Mouse (Mus musculus): ENCODE measurements at regions not wholly inside any gene's neighbourhood (a gene's known extent, or its start where the extent isn't known, plus 50 kb on each side); places are given as distances from the start of the nearest gene placed in this dataset.

DNA sequence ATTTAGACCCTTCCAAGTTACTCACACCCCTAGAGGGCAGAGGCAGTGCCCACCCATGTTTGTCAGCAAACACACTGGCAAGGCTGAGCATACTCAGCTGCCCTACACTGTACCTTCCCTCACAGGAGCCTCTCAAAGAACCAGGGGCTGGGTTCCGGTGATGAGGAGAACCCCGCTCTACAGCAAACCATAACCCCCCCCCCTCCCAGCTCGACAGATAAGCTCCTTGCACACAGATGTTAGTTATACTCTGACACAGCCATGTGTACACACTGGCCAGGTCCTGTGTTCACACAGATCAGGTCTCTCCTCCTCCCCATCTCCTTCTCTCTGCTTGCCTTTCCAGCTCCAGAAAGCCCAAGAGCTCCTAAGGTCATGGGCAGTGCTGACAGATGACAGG, 59.7 kb upstream of the Zmiz1 start:
- WGBS, result 85% methylated on average over 3 of the region's 3 CpGs
- no peak for DNase-seq (ENCODE audit: low read depth, low spot score)

DNA sequence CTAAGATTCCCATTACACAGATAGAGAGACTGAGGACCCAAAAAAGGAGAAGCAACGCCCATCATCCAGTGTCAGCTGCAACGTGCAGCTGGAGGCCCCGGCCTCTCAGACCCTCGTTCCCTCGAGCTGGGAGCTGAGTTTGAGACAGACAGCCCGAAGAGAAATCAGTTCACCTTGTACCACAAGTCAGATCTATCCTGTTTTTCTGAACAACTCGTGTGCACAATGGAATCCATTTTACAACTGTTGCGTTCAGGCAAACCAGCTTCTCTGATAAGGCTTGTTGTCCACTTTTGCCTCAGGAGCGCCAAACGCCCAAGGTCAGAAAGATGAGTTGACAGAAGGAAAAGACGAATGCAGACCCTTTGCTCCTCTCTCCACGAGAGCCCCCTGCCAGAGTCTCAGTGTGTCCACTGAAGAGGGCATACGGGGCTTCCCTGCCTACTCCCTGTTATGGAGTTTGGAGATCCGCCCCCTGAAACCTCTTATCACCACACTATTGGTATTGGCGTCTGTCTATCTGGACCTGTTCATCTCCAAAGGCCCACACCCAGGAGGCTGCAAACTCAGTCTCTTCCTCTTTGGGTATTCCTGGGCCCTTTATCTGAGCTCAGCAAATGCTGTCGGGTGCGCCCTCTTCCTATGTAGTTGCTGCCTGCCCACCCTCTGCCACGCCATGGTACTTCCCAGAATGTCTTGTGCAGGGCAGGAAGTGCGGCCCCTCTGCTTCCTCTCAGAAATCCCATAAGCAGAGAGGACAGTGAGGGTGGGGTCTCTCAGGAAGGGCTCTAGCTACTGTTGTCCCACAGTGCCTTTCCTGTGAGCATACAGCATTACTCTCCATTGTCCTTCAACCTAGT, 57.7 kb upstream of the Zmiz1 start:
- DNase-seq (ENCODE audit: low read depth, low spot score), result no peak
- WGBS, result 85% methylated on average over 19 of the region's 19 CpGs

DNA sequence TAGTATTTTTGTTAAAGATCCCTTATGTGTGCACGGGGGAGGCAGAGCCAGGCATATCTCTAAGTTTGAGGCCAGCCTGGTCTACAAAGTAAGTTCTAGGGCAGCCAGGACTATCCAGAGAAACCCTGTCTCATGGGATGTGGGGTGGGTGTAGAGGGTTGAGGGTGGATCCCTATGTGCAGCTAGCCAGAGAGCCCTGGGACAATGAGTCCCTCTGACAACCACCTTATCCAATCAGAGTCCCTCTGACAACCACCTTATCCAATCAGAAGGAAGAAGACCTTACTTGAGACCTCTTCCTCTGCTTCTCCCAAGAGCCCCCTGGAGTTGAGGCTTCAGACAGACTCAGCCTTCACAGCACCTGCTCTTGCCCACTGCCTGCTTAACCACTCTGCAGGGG, 56.6 kb upstream of the Zmiz1 start:
- DNase-seq (ENCODE audit: low read depth, low spot score), result no peak
- WGBS, result 85% methylated on average over 1 of the region's 1 CpGs

DNA sequence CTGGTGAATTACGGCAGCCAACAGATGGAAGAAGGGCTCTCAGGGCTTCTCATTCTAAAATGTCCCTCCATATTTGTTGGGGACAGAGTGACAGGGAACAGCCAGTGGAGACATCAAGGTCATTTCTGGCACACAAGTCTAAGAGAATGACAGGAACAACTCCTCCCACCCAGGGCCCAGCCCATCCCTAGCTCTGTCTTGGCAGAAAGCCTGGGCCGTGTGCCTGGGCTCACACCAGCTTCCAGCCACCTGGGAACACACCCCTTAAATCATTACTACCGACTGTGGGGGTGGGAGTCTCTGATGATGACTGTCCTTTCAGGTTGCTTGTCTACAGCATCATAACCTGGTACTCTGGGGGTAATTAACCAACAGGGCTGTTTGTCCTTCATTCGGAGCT, 53.8 kb upstream of the Zmiz1 start:
- WGBS, result 27% methylated on average over 4 of the region's 4 CpGs
- peak; percentile 46 for DNase-seq (ENCODE audit: low read depth, low spot score)

DNA sequence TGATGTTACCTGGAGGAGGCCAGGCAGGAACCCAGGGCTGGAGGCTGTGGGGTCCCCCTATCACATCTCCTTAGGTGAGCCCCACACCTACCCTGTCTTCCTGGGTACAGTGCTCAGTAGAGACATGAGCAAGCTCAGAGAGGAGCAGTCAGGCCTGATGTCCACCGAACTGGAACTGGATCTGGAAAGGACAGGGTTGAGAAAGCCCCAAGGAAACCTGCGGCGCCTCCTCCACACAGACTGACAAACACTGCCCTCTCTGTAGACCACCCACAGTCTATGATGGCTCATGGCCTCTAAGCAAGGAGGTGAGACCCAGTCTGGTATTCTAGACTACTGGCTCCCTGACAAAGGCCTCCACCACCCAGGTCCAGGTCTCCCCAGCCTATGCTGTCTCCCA, 52.9 kb upstream of the Zmiz1 start:
- whole genome bisulfite sequencing, result 92% methylated on average over 3 of the region's 3 CpGs
- no peak for DNase-seq (ENCODE audit: low read depth, low spot score)

DNA sequence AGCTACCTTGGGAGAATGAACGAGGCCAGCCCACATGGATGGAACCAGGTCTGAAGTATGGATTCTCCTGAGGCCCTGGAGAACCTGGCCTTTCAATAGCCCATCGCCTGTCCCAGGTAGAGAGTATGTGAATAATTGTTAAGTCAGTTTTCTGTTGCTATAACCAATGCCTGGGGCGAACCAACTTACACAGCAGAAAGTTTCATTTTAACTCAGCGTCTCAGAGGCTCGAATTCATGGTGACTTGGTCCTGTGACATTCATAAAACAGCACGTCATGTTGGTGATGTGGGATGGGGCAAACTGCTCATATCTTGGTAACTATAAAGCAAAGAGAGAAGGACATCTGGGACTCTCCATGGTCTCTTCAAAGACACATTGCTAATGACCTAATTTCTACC, 52.4 kb upstream of the Zmiz1 start:
- 97% methylated on average over 6 of the region's 6 CpGs for WGBS
- no peak for DNase-seq (ENCODE audit: low read depth, low spot score)

DNA sequence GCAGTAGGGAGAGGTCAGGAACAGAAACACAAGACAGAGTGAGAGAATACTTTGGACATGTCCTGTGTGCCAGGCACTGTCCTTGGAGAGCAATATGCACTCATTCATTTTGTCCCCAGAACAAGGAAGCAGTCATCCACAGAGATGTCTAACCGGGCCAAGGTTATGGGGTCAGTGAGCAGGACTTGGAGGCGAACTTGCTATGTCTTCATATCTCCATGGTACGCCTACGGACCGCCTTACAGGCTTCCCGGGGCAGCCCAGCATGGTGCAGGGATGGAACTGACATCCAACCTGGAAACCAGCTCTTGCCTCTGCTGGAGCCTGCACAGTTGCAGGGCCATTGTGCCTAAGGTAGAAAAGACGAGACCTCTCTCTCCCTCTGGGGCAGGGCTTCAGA, 51.9 kb upstream of the Zmiz1 start:
- WGBS, result 88% methylated on average over 7 of the region's 7 CpGs
- DNase-seq (ENCODE audit: low read depth, low spot score), result no peak

Data from large intestine, adult 2 months (tissue).